Mouse (Mus musculus): Measurements from ENCODE around the gene Slc45a3.

The Slc45a3 gene

GRCm38 (mm10) chr1:131965818-131966217 lies 3.1 kb downstream of the Slc45a3 start:
- no peak for DNase-seq

GRCm38 (mm10) chr1:131967336-131967735 lies 4.6 kb downstream of the Slc45a3 start:
- DNase-seq, result no peak

- DNase-seq, result no peak
Measured at GRCm38 (mm10) chr1:131968556-131968955, 5.8 kb downstream of the Slc45a3 start.

GRCm38 (mm10) chr1:131968983-131969382 lies 6.2 kb downstream of the Slc45a3 start:
- DNase-seq, result no peak

GRCm38 (mm10) chr1:131969825-131970224 lies 7.1 kb downstream of the Slc45a3 start:
- no peak for DNase-seq

GRCm38 (mm10) chr1:131970322-131970660 lies 7.5 kb downstream of the Slc45a3 start:
- no peak for DNase-seq

- no peak for DNase-seq
Measured at GRCm38 (mm10) chr1:131970661-131971520, 8.1 kb downstream of the Slc45a3 start.

GRCm38 (mm10) chr1:131971771-131972497 lies 9.2 kb downstream of the Slc45a3 start:
- no peak for DNase-seq

GRCm38 (mm10) chr1:131972498-131973334 lies 9.9 kb downstream of the Slc45a3 start:
- no peak for DNase-seq

- DNase-seq, result no peak
Measured at GRCm38 (mm10) chr1:131973991-131974390, 11.2 kb downstream of the Slc45a3 start.

GRCm38 (mm10) chr1:131976886-131977285 lies 14.1 kb downstream of the Slc45a3 start:
- DNase-seq, result no peak

- no peak for DNase-seq
Measured at GRCm38 (mm10) chr1:131980471-131980870, 17.7 kb downstream of the Slc45a3 start.

- peak; percentile 70 to 83 for DNase-seq
Measured at GRCm38 (mm10) chr1:131981378-131982013, 18.7 kb downstream of the Slc45a3 start.

GRCm38 (mm10) chr1:131982907-131983306 lies 20.1 kb downstream of the Slc45a3 start:
- peak; percentile 68 to 80 for DNase-seq

- DNase-seq, result no peak
Measured at GRCm38 (mm10) chr1:131983806-131984205, 21.0 kb downstream of the Slc45a3 start.

- peak in 1 of 2 experiments; percentile 34 for DNase-seq
Measured at GRCm38 (mm10) chr1:131987432-131987831, 24.7 kb downstream of the Slc45a3 start.

- DNase-seq, result no peak
Measured at GRCm38 (mm10) chr1:131989476-131989875, 26.7 kb downstream of the Slc45a3 start.

- DNase-seq, result no peak
Measured at GRCm38 (mm10) chr1:131990083-131990760, 27.5 kb downstream of the Slc45a3 start.

- no peak for DNase-seq
Measured at GRCm38 (mm10) chr1:131992561-131993001, 29.8 kb downstream of the Slc45a3 start.

- DNase-seq, result no peak
Measured at GRCm38 (mm10) chr1:131993169-131994040, 30.6 kb downstream of the Slc45a3 start.

- peak in 1 of 2 experiments; percentile 75 for DNase-seq
Measured at GRCm38 (mm10) chr1:131995062-131995461, 32.3 kb downstream of the Slc45a3 start.
